Mouse (Mus musculus): ENCODE data around the gene Cipc. TPM values are rescaled to one million over a fixed set of nuclear protein-coding genes. Genes with fewer than 3 reads are reported as not detected.

Cipc gene
- polyA plus RNA-seq, 1 experiment from 2014 or later, result 10.6 TPM

DNA sequence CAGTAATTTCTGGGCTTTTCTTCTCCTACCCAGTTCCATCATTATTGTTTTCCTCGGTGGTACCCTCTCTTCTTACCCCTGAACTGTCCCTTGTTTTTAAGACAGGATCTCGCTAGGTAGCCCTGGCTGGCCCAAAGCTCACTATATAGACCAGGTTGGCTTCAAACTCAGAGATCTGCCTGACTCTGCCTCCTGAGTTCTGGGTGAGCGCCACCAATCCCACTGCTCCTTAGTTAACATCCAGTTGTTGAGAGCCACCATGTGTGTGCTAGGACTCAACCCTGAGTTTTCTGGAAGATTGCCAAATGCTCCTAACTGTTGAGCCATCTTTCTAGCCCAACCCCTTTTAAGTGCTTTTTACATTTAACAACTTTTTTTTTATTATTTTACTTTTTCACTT, 4.1 kb downstream of the Cipc start:
- Histone ChIP-seq H3K4me2 (replicated peaks) (no peak overlapping the region), H3K4me1 (replicated peaks) (peaks cover 21% of the 10 kb centered on the region), H3K36me3 (peaks cover 6% of the 10 kb centered on the region; the same call in 1 of the 2 replicates), H3K27me3 (replicated peaks) (no peaks in the 10 kb centered on the region), H3K4me3 (replicated peaks) (no peak overlapping the region), H3K9me3 (no peaks in the 10 kb centered on the region), H3K9ac (no peak overlapping the region), H3K27ac (no peak overlapping the region)
- 96% methylated on average over 3 of the region's 3 CpGs for WGBS
- ATAC-seq, result no peak

DNA sequence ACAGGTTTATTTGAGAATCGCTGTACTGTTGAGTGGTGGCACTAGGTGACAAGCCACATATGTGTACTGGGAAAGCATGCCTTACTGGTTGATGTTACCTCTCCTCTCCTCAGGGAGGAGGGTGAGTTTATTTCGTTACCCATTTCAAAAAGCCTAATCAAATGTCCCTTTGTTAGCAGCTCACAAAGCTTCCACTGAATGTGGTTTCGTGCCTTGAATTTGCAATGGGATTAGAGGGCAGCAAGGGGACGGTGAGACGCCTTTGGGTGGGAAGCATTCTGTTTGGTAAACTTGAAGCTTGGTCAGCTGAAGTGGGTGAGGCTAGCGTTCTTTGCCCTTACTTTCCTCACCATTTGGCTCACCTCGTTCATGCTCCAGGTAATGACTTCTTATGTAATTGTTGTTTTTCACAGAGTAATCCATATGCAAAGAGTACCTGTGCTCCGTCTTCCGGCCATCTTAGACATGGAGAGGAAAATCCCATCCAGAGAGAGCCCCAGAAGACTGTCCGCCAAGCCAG, 5.5 kb downstream of the Cipc start:
- ATAC-seq, result no peak
- Histone ChIP-seq H3K27me3 (replicated peaks) (no peaks in the 10 kb centered on the region), H3K4me3 (replicated peaks) (no peak overlapping the region), H3K9ac (no peak overlapping the region), H3K4me1 (replicated peaks) (peaks cover 24% of the 10 kb centered on the region), H3K9me3 (no peaks in the 10 kb centered on the region), H3K27ac (no peak overlapping the region), H3K4me2 (replicated peaks) (no peak overlapping the region), H3K36me3 (peaks cover 6% of the 10 kb centered on the region; the same call in 1 of the 2 replicates)
- WGBS, result 91% methylated on average over 10 of the region's 10 CpGs

DNA sequence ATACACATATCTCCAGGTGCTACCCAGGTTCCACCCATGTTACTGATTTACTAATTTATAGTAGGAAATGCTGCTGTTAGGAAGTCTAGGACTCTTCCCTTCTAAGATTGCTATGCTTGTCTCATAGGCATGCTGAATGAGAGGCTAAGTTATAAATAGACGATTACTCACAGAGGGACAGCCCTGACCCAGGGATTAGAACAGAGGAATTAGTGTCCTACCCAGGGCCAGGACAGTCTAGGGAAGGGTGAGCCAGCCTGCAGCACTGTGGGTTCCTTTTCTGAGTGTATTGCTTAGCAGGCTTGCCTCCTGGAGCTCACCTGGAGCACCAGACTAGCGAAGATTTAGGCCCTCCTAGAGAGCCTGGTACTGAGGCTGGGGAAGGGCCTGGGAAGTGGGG, 9.1 kb downstream of the Cipc start:
- Histone ChIP-seq H3K9ac (no peak overlapping the region), H3K36me3 (peaks cover 6% of the 10 kb centered on the region; the same call in 1 of the 2 replicates), H3K4me3 (replicated peaks) (no peak overlapping the region), H3K27ac (no peak overlapping the region), H3K4me1 (replicated peaks) (0 out of 2 replicates have a peak, but pooled peaks cover 3% of the 10 kb centered on the region), H3K9me3 (no peaks in the 10 kb centered on the region), H3K4me2 (replicated peaks) (no peak overlapping the region), H3K27me3 (replicated peaks) (no peaks in the 10 kb centered on the region)
- ATAC-seq, result peak; percentile 92
- 69% methylated on average over 2 of the region's 2 CpGs for WGBS

DNA sequence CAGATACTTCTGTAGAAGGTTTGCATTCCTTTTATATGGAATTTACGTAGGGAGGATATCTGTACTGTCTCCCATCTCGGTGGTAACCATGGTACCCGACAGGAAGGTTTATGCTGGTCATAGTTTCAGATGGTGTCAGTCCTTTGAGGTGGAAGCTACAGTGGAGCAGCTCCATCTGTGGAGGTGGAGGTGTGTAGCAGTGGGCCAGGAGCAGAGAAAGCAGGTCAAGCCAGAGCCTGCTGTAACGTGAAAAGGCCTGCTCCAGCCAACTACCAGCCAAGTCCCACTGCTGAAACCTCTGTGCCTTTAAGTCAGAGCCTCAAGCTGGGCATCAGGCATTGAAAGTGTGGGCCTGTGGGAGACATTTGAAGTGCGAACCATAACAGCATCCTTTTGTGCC, 11.7 kb downstream of the Cipc start:
- Histone ChIP-seq H3K4me3 (replicated peaks) (no peak overlapping the region), H3K4me1 (replicated peaks) (0 out of 2 replicates have a peak, but pooled peaks cover 3% of the 10 kb centered on the region), H3K27me3 (replicated peaks) (no peaks in the 10 kb centered on the region), H3K9ac (no peak overlapping the region), H3K36me3 (peaks cover 7% of the 10 kb centered on the region; the same call in 1 of the 2 replicates), H3K27ac (no peak overlapping the region), H3K4me2 (replicated peaks) (no peak overlapping the region), H3K9me3 (no peaks in the 10 kb centered on the region)
- no peak for ATAC-seq
- WGBS, result 80% methylated on average over 5 of the region's 5 CpGs

DNA sequence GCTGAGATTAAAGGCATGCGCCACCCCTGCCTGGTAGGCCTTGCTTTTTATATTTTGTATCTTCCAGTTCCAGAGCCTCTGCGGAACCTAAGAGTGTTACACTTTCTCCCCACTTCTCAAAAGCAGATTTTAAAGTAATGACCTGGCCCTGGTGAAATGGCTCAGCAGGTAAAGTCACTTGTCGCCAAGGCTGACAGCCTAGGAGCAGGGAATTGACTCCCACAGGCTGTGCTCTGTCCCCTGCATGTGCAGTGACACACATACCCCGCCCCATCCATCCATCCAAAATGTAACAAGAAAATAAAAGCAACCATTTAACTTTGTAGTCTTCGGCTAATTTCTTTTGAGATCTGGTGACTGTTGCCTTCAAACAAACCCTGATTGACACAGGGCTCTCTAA, 12.8 kb downstream of the Cipc start:
- Histone ChIP-seq H3K4me1 (replicated peaks) (0 out of 2 replicates have a peak, but pooled peaks cover 3% of the 10 kb centered on the region), H3K9ac (no peak overlapping the region), H3K27ac (no peak overlapping the region), H3K27me3 (replicated peaks) (no peaks in the 10 kb centered on the region), H3K36me3 (peaks cover 7% of the 10 kb centered on the region; the same call in 1 of the 2 replicates), H3K4me3 (replicated peaks) (no peak overlapping the region), H3K9me3 (no peaks in the 10 kb centered on the region), H3K4me2 (replicated peaks) (no peak overlapping the region)
- WGBS, result 93% methylated on average over 5 of the region's 5 CpGs
- ATAC-seq, result no peak

DNA sequence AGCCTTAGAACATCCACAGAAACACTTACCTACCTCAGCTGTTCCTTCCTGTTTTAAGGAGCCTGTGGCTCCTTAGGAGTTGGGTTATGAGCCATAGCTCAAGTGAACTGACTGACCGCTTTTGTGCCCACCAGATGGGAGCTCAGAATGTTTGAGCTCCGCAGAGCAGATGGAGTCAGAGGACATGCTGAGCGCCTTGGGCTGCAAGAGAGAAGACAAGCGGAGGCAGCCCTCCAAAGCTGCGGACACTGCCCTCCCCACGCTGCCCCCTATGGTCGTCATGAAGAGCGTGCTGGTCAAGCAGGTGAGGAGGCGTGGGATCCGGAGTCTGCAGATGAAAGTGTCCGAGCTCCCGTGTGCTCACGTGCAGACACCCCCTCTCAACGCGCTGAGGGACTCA, 13.3 kb downstream of the Cipc start:
- ATAC-seq, result no peak
- Histone ChIP-seq H3K9ac (no peak overlapping the region), H3K4me1 (replicated peaks) (0 out of 2 replicates have a peak, but pooled peaks cover 3% of the 10 kb centered on the region), H3K27ac (no peak overlapping the region), H3K27me3 (replicated peaks) (no peaks in the 10 kb centered on the region), H3K4me2 (replicated peaks) (no peak overlapping the region), H3K36me3 (peaks cover 7% of the 10 kb centered on the region; the same call in 1 of the 2 replicates), H3K9me3 (no peaks in the 10 kb centered on the region), H3K4me3 (replicated peaks) (no peak overlapping the region)
- 92% methylated on average over 15 of the region's 15 CpGs for WGBS

DNA sequence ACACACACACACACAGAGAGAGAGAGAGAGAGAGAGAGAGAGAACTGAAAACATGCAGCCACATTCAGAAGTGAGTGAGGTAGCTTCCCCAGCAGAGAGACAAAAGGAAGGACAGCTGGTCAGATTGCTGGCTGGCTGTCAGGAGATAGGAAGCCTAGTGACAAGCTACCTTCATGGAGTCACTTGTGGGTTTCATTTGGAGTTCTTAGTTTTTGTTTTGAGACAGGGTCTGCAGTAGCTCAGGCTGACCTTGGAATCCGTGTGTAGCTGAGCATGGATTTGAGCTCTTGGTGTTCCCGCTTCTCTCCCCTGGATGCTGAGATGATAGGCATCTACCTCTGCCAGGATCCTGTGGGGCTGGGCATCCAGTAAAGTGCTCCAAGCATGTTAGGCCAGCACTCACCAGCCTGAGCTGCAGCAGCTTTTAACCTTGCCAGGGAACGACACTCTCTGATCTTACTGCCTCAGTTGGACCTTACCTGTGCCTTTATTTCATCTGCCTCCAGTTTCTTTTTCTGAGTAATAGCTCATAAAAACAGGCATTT, 14.0 kb downstream of the Cipc start:
- no peak overlapping the region for H3K4me3 ChIP-seq (replicated peaks)
- 92% methylated on average over 3 of the region's 3 CpGs for WGBS
- no peaks in the 10 kb centered on the region for H3K9me3 ChIP-seq
- H3K27me3 ChIP-seq (replicated peaks), result no peaks in the 10 kb centered on the region
- peaks cover 4% of the 10 kb centered on the region; the same call in 1 of the 2 replicates for H3K36me3 ChIP-seq
- ATAC-seq, result no peak
- 0 out of 2 replicates have a peak, but pooled peaks cover 3% of the 10 kb centered on the region for H3K4me1 ChIP-seq (replicated peaks)
- no peak overlapping the region for H3K27ac ChIP-seq
- H3K4me2 ChIP-seq (replicated peaks), result no peak overlapping the region
- H3K9ac ChIP-seq, result no peak overlapping the region

DNA sequence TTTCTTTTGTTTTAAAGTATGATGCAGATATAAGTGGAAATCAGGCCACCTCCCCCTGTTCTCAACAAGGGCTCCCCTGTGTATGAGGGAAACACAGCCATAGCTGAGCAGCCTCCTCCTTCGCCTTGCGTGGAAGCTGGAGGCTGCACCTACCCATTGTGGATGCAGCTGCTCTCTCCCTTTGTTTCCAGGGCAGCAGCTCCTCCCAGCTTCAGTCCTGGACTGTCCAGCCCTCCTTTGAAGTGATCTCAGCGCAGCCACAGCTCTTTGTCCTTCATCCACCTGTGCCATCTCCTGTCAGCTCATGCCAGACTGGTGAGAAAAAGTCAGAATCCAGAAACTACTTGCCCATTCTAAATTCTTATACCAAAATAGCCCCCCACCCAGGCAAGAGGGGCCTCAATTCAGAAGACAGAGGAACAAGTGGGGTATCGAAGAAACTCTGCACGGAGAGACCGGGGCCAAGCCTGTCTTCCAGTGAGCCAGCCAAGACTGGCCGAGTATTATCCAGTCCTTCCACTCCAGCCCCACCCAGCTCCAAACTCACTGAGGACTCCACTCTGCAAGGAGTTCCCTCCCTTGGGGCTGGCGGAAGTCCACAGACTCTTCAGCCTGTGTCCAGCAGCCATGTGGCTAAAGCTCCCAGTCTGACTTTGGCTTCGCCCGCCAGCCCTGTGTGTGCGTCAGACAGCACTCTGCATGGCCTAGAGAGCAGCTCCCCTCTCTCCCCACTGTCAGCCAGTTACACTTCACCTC, 14.9 kb downstream of the Cipc start:
- Histone ChIP-seq H3K9ac (no peak overlapping the region), H3K36me3 (peaks cover 4% of the 10 kb centered on the region; the same call in 1 of the 2 replicates), H3K9me3 (no peaks in the 10 kb centered on the region), H3K4me2 (replicated peaks) (no peak overlapping the region), H3K4me1 (replicated peaks) (no peaks in the 10 kb centered on the region), H3K27me3 (replicated peaks) (no peaks in the 10 kb centered on the region), H3K27ac (no peak overlapping the region), H3K4me3 (replicated peaks) (no peak overlapping the region)
- no peak for ATAC-seq
- WGBS, result 91% methylated on average over 11 of the region's 11 CpGs

DNA sequence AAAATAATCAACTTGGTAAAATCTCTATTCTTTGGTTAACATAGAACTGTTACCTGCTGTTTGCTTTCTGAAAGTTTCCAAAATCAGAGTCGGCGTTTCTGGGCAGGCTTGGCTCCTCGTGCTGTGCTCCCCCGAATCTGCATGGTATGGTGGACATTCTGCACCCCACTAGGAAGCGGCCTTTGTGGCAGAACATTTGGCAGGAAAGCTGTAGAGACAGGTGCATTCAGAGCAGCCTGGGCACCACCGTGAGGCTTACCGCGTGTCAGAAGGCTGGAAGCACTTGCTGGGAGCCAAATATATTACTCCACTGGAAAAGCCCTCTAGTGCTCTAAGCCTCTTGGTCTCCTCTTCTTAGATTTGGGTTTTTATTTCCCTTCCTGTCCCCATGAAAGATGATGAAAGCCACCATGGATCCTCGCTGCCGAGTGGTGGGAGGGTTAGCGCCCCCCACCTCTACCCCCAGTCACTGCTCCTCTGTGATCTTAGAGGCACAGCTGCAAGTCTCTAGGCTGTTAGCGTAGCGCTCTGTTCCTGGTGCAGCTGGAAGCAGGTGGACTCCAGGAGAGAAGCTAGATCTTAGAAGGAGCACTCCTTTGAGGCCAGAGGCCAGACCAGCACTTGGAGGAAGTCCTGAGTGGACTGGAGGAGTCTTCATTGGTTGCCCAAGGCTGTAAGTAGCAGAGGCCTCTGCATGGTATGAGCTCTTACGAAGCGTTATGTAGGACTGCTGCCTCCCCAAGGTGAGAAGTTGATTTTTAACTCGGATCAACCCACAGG, 17.6 kb downstream of the Cipc start:
- Histone ChIP-seq H3K9me3 (no peaks in the 10 kb centered on the region), H3K27ac (no peak overlapping the region), H3K4me1 (replicated peaks) (no peaks in the 10 kb centered on the region), H3K4me2 (replicated peaks) (no peak overlapping the region), H3K36me3 (peaks cover 4% of the 10 kb centered on the region; the same call in 1 of the 2 replicates), H3K27me3 (replicated peaks) (no peaks in the 10 kb centered on the region), H3K4me3 (replicated peaks) (no peak overlapping the region), H3K9ac (no peak overlapping the region)
- no peak for ATAC-seq
- 86% methylated on average over 16 of the region's 16 CpGs for WGBS

DNA sequence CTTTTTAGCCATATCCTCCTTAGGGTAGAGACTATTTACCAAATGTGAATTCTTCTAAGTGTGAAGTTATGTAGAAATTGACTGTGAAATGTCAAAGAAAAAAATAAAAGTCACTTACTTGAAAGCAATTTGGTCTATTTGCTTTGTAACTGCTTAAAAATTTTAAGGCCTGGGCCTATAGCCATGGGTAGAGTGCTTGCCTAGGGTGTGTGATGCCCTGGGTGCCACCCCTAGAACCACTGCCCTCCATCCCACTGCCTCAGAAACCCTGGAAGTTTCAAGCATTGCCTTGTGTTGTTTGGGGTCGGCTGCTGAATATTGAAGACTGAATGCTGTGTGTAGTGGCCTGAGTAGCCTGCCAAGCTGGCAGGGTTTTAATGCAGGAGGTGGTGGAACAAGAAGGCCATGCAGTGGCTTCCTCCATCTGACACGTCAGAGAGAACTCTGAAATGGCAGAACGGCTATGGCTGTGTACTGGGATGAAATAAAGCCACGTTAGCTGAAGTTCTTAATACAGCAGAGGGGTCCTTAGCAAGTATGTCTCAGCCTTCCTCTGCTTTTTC, 18.5 kb downstream of the Cipc start:
- Histone ChIP-seq H3K9me3 (no peaks in the 10 kb centered on the region), H3K36me3 (peaks cover 4% of the 10 kb centered on the region; the same call in 1 of the 2 replicates), H3K4me2 (replicated peaks) (no peak overlapping the region), H3K4me3 (replicated peaks) (no peak overlapping the region), H3K27ac (no peak overlapping the region), H3K9ac (no peak overlapping the region), H3K27me3 (replicated peaks) (no peaks in the 10 kb centered on the region), H3K4me1 (replicated peaks) (no peaks in the 10 kb centered on the region)
- 85% methylated on average over 4 of the region's 4 CpGs for WGBS
- no peak for ATAC-seq

DNA sequence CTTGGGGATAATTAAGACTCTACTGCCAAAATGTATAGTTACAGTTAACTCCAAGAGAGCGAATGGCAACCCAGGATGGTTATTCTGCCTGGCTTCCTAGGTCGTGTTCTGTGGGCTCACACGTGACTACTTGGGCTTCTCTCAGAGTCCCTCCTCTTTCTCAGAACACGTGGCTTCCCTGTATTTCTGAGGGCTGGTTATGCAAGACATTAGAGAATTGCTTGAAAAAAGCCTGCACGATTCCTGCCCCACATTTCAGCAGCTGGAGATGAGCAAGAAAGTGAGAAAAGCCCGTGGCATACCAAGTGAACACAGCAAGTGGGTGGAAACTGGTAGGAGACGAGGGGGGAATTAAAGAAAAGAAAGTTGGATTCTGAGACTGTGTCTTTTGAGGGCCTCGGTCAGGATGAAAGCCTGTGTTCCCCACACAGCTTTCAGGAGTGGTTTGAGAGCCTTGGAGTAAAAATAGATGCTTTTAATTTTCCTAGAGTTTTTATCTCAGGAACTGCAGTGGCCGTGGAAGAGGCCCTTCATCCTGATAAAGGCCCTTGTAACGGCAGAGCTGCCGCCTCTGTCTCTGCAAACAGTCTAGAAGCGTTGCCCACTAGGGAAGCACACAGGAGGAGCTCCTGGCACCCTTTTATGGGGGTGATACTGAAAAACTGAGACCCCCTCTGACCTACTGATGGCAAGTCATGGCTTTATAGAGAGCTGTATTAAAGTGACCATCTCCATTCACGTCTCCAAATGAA, 21.8 kb downstream of the Cipc start:
- H3K9me3 ChIP-seq, result no peaks in the 10 kb centered on the region
- no peak overlapping the region for H3K27ac ChIP-seq
- H3K36me3 ChIP-seq, result no peaks in the 10 kb centered on the region
- H3K27me3 ChIP-seq (replicated peaks), result no peaks in the 10 kb centered on the region
- no peak overlapping the region for H3K4me2 ChIP-seq (replicated peaks)
- no peak overlapping the region for H3K4me3 ChIP-seq (replicated peaks)
- no peak for ATAC-seq
- H3K9ac ChIP-seq, result no peak overlapping the region
- peaks cover 9% of the 10 kb centered on the region for H3K4me1 ChIP-seq (replicated peaks)
- 70% methylated on average over 13 of the region's 13 CpGs for WGBS
